Mouse (Mus musculus) neural tube, embryonic 14.5 days (tissue): ENCODE measurements around the gene 4933405L10Rik. TPM values are rescaled to one million over a fixed set of nuclear protein-coding genes. Genes with fewer than 3 reads are reported as not detected.

Experiments used
- ATAC-seq: fragments of 200-750 bp; cut with Nextera tagmentation; 2 replicates; pipeline ENCODE4 v1.8.0; 2017; ENCODE audit warnings: low read depth, mild to moderate bottlenecking, moderate TSS enrichment, moderate library complexity
- H3K27ac ChIP-seq: fragments of 300-500 bp; sonication (generic); 2 replicates; pipeline ENCODE4 v1.5.1; 2014; ENCODE audit warnings: low read depth, mild to moderate bottlenecking, control low read depth, low read length, moderate library complexity, mixed read lengths
- H3K27me3 ChIP-seq: fragments of 300-500 bp; sonication (generic); 2 replicates; pipeline ENCODE4 v1.6.1; 2014; ENCODE audit warnings: low read length; ENCODE audit not compliant: control insufficient read depth, insufficient read depth
- H3K36me3 ChIP-seq: fragments of 300-500 bp; sonication (generic); 2 replicates; pipeline ENCODE4 v1.6.1; 2014; ENCODE audit warnings: low read length, mixed read lengths; ENCODE audit not compliant: control insufficient read depth, insufficient read depth
- H3K4me1 ChIP-seq: fragments of 300-500 bp; sonication (generic); 2 replicates; pipeline ENCODE4 v1.6.1; 2014; ENCODE audit warnings: low read length; ENCODE audit not compliant: control insufficient read depth, insufficient read depth
- H3K4me2 ChIP-seq: fragments of 300-500 bp; sonication (generic); 2 replicates; pipeline ENCODE4 v1.6.1; 2014; ENCODE audit warnings: mild to moderate bottlenecking, low read depth, low read length, control low read depth
- H3K4me3 ChIP-seq: fragments of 300-500 bp; sonication (generic); 2 replicates; pipeline ENCODE4 v1.5.1; 2014; ENCODE audit warnings: low read depth, low read length, control low read depth, mixed read lengths
- H3K9ac ChIP-seq: fragments of 300-500 bp; sonication (generic); replicated peaks from 2 replicates; pipeline ENCODE4 v1.6.1; 2014; ENCODE audit warnings: low read depth, mild to moderate bottlenecking, control low read depth, low read length, mixed read lengths
- H3K9me3 ChIP-seq: fragments of 300-500 bp; sonication (generic); 2 replicates; pipeline ENCODE4 v1.6.1; 2016; ENCODE audit warnings: low read length; ENCODE audit not compliant: control insufficient read depth
- WGBS: fragments of 180-500 bp; shearing (Covaris S2); extraction: QIAGEN DNeasy Blood & Tissue Kit; methylation state at CpG from one replicate; pipeline ENCODE4 v1.1.7; 2014; 5-methylcytosine and 5-hydroxymethylcytosine counted together
- polyA plus RNA-seq: library from polyadenylated mRNA; unstranded; fragments of >200 nt; fragmentation: Nextera tagmentation; extraction: Ambion mirVana; gene quantifications from 2 replicates; pipeline ENCODE4 v1.2.1, GENCODE M21; 2014

Gene 4933405L10Rik
- polyA plus RNA-seq, 1 experiment from 2014 or later, result 0.42 TPM

- Histone ChIP-seq H3K9ac (no peak overlapping the region), H3K36me3 (peaks cover 24% of the 10 kb centered on the region), H3K9me3 (no peaks in the 10 kb centered on the region), H3K27ac (no peak overlapping the region), H3K4me1 (peaks cover 33% of the 10 kb centered on the region), H3K27me3 (no peaks in the 10 kb centered on the region), H3K4me3 (no peak overlapping the region), H3K4me2 (no peak overlapping the region)
- WGBS, result 80% methylated on average over 5 of the region's 5 CpGs
- no peak for ATAC-seq
Observed at GRCm38 (mm10) chr8:105698734-105699133, 8.7 kb upstream of the 4933405L10Rik start.

GRCm38 (mm10) chr8:105699488-105700215 is 7.8 kb upstream of the 4933405L10Rik start:
- no peaks in the 10 kb centered on the region for H3K9me3 ChIP-seq
- H3K4me1 ChIP-seq, result peaks cover 28% of the 10 kb centered on the region
- H3K4me2 ChIP-seq, result peak overlapping the region; percentile 98; the same call in 1 of the 2 replicates
- H3K36me3 ChIP-seq, result peaks cover 24% of the 10 kb centered on the region
- peak overlapping the region; percentile 51 for H3K4me3 ChIP-seq
- 92% methylated on average over 11 of the region's 11 CpGs for WGBS
- ATAC-seq, result no peak
- no peaks in the 10 kb centered on the region for H3K27me3 ChIP-seq
- H3K27ac ChIP-seq, result no peak overlapping the region
- H3K9ac ChIP-seq, result no peak overlapping the region

DNA sequence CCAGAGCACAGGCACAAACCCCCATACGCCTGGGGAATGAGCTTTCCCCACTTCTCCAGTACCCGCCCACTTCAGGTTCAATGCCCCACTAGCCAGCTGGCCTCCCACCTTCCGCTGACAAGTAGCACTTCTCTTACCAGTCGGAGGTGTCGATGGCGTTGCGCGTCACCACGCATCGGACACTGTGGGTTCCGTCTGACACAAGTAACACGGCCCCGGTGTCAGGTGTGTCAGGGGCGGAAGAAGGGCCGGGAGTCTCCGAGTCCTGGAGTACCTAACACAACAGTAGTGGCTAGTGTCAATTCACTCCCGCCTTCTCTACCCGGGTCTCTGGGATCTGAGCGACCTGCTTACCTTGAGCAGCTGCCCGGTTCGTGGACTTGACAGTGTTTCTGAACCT is 6.9 kb upstream of the 4933405L10Rik start:
- H3K4me2 ChIP-seq, result peak overlapping the region; percentile 98
- H3K4me1 ChIP-seq, result peaks cover 18% of the 10 kb centered on the region
- peak; percentile 55 for ATAC-seq
- peaks cover 24% of the 10 kb centered on the region for H3K36me3 ChIP-seq
- H3K27ac ChIP-seq, result peak overlapping the region; percentile 94
- under 1% methylated on average over 21 of the region's 21 CpGs for WGBS
- H3K27me3 ChIP-seq, result no peaks in the 10 kb centered on the region
- H3K4me3 ChIP-seq, result peak overlapping the region; percentile 51
- H3K9me3 ChIP-seq, result no peaks in the 10 kb centered on the region
- peak overlapping the region; percentile 39 for H3K9ac ChIP-seq

DNA sequence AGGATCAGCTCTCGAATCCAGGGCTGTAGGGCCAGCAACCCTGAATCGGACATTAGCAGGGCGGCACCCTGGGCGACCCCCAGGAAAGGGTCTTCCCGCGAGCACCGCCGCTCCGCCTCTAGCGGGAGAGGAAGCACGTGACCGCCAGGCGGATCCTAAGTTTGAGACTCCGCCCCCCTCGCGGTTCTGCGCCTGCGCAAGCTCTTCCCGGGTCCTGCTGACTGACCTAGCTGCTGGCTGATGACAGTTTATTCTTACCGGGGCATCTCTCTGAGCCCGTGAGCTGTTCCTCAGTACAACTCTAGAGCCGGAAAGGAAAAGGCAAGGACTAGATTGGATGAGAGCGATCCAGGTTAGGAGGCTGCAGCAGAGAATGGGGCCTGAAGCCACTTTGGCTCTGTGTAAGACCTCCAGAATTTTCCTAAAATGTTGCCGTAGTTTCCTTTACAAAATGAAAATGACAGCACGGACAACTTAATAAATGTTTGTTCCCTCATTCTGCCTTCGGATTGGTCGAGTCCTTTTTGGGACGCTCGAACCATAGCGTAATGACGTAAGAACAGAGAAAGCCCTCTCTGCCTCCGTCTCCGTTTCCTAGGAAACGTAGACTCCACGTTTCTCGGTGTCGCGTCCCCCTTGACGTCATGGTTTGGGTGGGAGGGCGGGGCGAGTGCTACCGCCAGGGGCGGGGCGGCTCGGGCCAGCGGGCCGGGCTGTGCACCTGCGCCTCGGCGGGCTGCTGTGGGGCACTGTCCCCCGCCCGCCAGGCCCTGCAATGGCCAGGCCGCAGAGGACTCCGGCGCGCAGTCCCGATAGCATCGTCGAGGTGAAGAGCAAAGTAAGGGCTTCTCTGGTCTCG is 6.3 kb upstream of the 4933405L10Rik start, which contains the start of the genes Acd and Pard6a:
TSS of gene Acd (minus strand) at position 137 of the 859 bp plus-strand sequence.
TSS of gene Pard6a (plus strand) at position 183 of the 859 bp plus-strand sequence.
- ATAC-seq, result peak; percentile 77
- H3K36me3 ChIP-seq, result peaks cover 24% of the 10 kb centered on the region
- no peaks in the 10 kb centered on the region for H3K9me3 ChIP-seq
- H3K9ac ChIP-seq, result peak within 1 kb of the TSS; percentile 61
- no peaks in the 10 kb centered on the region for H3K27me3 ChIP-seq
- peak within 1 kb of the TSS; percentile 51 for H3K4me3 ChIP-seq
- peak within 1 kb of the TSS; percentile 94 for H3K27ac ChIP-seq
- H3K4me2 ChIP-seq, result peak within 1 kb of the TSS; percentile 98
- under 1% methylated on average over 60 of the region's 60 CpGs for WGBS
- H3K4me1 ChIP-seq, result peaks cover 17% of the 10 kb centered on the region

GRCm38 (mm10) chr8:105702001-105702401 is 5.5 kb upstream of the 4933405L10Rik start:
- WGBS, result 36% methylated on average over 18 of the region's 18 CpGs
- H3K9me3 ChIP-seq, result no peaks in the 10 kb centered on the region
- ATAC-seq, result peak; percentile 3; the same call in 1 of the 2 replicates

GRCm38 (mm10) chr8:105702731-105703415 is 4.6 kb upstream of the 4933405L10Rik start:
- no peaks in the 10 kb centered on the region for H3K9me3 ChIP-seq
- H3K4me1 ChIP-seq, result peaks cover 28% of the 10 kb centered on the region
- H3K27ac ChIP-seq, result no peak overlapping the region
- ATAC-seq, result no peak
- H3K36me3 ChIP-seq, result peaks cover 9% of the 10 kb centered on the region
- peak overlapping the region; percentile 98; the same call in 1 of the 2 replicates for H3K4me2 ChIP-seq
- H3K4me3 ChIP-seq, result no peak overlapping the region
- no peaks in the 10 kb centered on the region for H3K27me3 ChIP-seq
- WGBS, result 93% methylated on average over 24 of the region's 24 CpGs
- no peak overlapping the region for H3K9ac ChIP-seq

More at GRCm38 (mm10) chr8:105702001-105702401, 5.5 kb upstream of the 4933405L10Rik start:
- H3K27me3 ChIP-seq, result no peaks in the 10 kb centered on the region
- H3K4me1 ChIP-seq, result peaks cover 22% of the 10 kb centered on the region
- H3K27ac ChIP-seq, result peak overlapping the region; percentile 94
- peak overlapping the region; percentile 98 for H3K4me2 ChIP-seq
- H3K36me3 ChIP-seq, result peaks cover 18% of the 10 kb centered on the region
- peak overlapping the region; percentile 51 for H3K4me3 ChIP-seq
- H3K9ac ChIP-seq, result peak overlapping the region; percentile 61

GRCm38 (mm10) chr8:105704146-105704812 is 3.2 kb upstream of the 4933405L10Rik start:
- Histone ChIP-seq H3K4me1 (peaks cover 28% of the 10 kb centered on the region), H3K4me3 (no peak overlapping the region), H3K9ac (no peak overlapping the region), H3K4me2 (no peak overlapping the region), H3K27me3 (no peaks in the 10 kb centered on the region), H3K9me3 (no peaks in the 10 kb centered on the region), H3K27ac (no peak overlapping the region), H3K36me3 (no peaks in the 10 kb centered on the region)
- no peak for ATAC-seq
- 94% methylated on average over 34 of the region's 34 CpGs for WGBS

DNA sequence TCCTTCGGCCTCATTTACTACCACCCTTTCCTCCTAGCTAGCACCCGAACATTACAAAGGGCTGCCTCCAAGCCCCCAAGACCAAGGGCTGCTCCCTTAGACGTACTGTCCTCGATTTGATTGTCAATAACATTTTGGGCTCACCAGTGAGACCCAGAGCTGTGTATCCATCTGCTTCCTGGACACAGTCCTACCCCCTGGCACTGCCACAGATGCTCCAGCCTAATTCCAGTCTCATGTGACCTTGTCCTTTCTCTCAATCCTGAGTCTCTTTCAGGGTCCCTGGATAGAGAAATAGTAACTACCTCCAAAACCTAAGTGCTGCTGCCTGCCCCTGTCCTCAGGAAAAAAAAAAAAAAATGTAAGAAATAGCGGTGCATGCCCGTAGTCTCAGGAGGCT is 2.5 kb upstream of the 4933405L10Rik start:
- Histone ChIP-seq H3K9ac (no peak overlapping the region), H3K4me1 (peaks cover 26% of the 10 kb centered on the region), H3K4me2 (no peak overlapping the region), H3K9me3 (no peaks in the 10 kb centered on the region), H3K27ac (no peak overlapping the region), H3K27me3 (no peaks in the 10 kb centered on the region), H3K36me3 (no peaks in the 10 kb centered on the region), H3K4me3 (no peak overlapping the region)
- 90% methylated on average over 6 of the region's 6 CpGs for WGBS
- ATAC-seq, result no peak
